Mouse (Mus musculus) myocyte (in vitro differentiated cells): ENCODE measurements at regions not wholly inside any gene's neighbourhood (a gene's known extent, or its start where the extent isn't known, plus 50 kb on each side); places are given as distances from the start of the nearest gene placed in this dataset.

Experiments used
- E2F4 ChIP-seq: IDR thresholded peaks from one replicate; pipeline ENCODE4 v1.6.1; 2011; ENCODE audit warnings: mild to moderate bottlenecking, control low read depth, moderate library complexity; ENCODE audit not compliant: insufficient read depth
- MAX ChIP-seq: IDR thresholded peaks from one replicate; pipeline ENCODE4 v1.6.1; 2011; ENCODE audit warnings: low read depth, mild to moderate bottlenecking, control low read depth
- MYOD1 ChIP-seq, 3 experiments: IDR thresholded peaks; one replicate each; pipeline ENCODE4 v1.6.1; 2011; ENCODE audit warnings: control low read depth in 2 of 3, low read depth in 2 of 3, mild to moderate bottlenecking in 2 of 3, moderate library complexity in 1 of 3; ENCODE audit not compliant: insufficient read length in 2 of 3, control insufficient read depth in 1 of 3
- MYOG ChIP-seq, 3 experiments: IDR thresholded peaks; one replicate each; pipeline ENCODE4 v1.6.1; 2011; ENCODE audit warnings: control low read depth in 2 of 3, low read depth in 2 of 3, mild to moderate bottlenecking in 2 of 3; ENCODE audit not compliant: insufficient read length in 2 of 3, control insufficient read depth in 1 of 3, insufficient read depth in 1 of 3
- POLR2A ChIP-seq: IDR thresholded peaks from one replicate; pipeline ENCODE4 v1.6.1; 2011; ENCODE audit warnings: low read depth, mild to moderate bottlenecking, control low read depth, moderate library complexity; ENCODE audit not compliant: insufficient read length
- POLR2AphosphoS2 ChIP-seq: IDR thresholded peaks from one replicate; pipeline ENCODE4 v1.6.1; 2011; ENCODE audit warnings: low read depth, control low read depth; ENCODE audit not compliant: insufficient read length
- REST ChIP-seq: IDR thresholded peaks from one replicate; pipeline ENCODE4 v1.6.1; 2011; ENCODE audit warnings: mild to moderate bottlenecking, control low read depth, moderate library complexity; ENCODE audit not compliant: insufficient read depth, insufficient read length
- TCF12 ChIP-seq: IDR thresholded peaks from one replicate; pipeline ENCODE4 v1.6.1; 2011; ENCODE audit warnings: mild to moderate bottlenecking, control low read depth; ENCODE audit not compliant: poor library complexity, insufficient read depth, severe bottlenecking
- TCF3 ChIP-seq: IDR thresholded peaks from one replicate; pipeline ENCODE4 v1.6.1; 2011; ENCODE audit warnings: low read depth, control low read depth; ENCODE audit not compliant: insufficient read length
- USF1 ChIP-seq: IDR thresholded peaks from one replicate; pipeline ENCODE4 v1.6.1; 2011; ENCODE audit warnings: low read depth, mild to moderate bottlenecking, control low read depth, moderate library complexity

- no peak for TF ChIP-seq POLR2A
- no peak for TF ChIP-seq MYOG (IDR thresholded peaks at IDR 0.05; ENCODE audit: control insufficient read depth in 1 of 3, insufficient read depth in 1 of 3, insufficient read length in 2 of 3, low read depth in 2 of 3)
- TF ChIP-seq TCF12 = no peak
- no peak for TF ChIP-seq E2F4
- no peak for TF ChIP-seq MAX
- no peak for TF ChIP-seq MYOD1 (IDR thresholded peaks at IDR 0.05; ENCODE audit: control insufficient read depth in 1 of 3, insufficient read length in 2 of 3, low read depth in 2 of 3)
- no peak for TF ChIP-seq USF1
- no peak for TF ChIP-seq REST
- no peak for TF ChIP-seq TCF3
- no peak for TF ChIP-seq POLR2AphosphoS2
Measured at GRCm38 (mm10) chr17:45217126-45217525, 216.4 kb downstream of the Cdc5l start.
